Mouse (Mus musculus): ENCODE data around the gene Slc12a1. TPM values are rescaled to one million over a fixed set of nuclear protein-coding genes. Genes with fewer than 3 reads are reported as not detected.

The Slc12a1 gene
- polyA plus RNA-seq, 1 experiment from 2014 or later = not detected

GRCm38 (mm10) chr2:125276692-125277091, 124.4 kb downstream of the Slc12a1 start:
- Histone ChIP-seq H3K36me3 (no peaks in the 10 kb centered on the region), H3K4me3 (no peak overlapping the region), H3K4me1 (peaks cover 11% of the 10 kb centered on the region), H3K27me3 (ENCODE audit: insufficient read depth, poor library complexity, severe bottlenecking) (no peaks in the 10 kb centered on the region), H3K27ac (no peak overlapping the region), H3K9me3 (no peaks in the 10 kb centered on the region)
- DNase-seq (ENCODE audit: low spot score) = no peak
- 81% methylated on average over 5 of the region's 5 CpGs for WGBS

GRCm38 (mm10) chr2:125278474-125278873, 126.2 kb downstream of the Slc12a1 start:
- H3K36me3 ChIP-seq = no peaks in the 10 kb centered on the region
- DNase-seq (ENCODE audit: low spot score) = no peak
- H3K27ac ChIP-seq = no peak overlapping the region
- H3K4me3 ChIP-seq = no peak overlapping the region
- no peaks in the 10 kb centered on the region for H3K27me3 ChIP-seq (ENCODE audit: insufficient read depth, poor library complexity, severe bottlenecking)
- no peaks in the 10 kb centered on the region for H3K9me3 ChIP-seq
- 62% methylated on average over 7 of the region's 7 CpGs for WGBS
- peaks cover 11% of the 10 kb centered on the region for H3K4me1 ChIP-seq

Other genes starting within 250 kb of the Slc12a1 start
- gene Slc24a5, start 84.4 kb upstream of the Slc12a1 start, polyA plus RNA-seq (2016; fragmentation: Nextera tagmentation; extraction: Ambion mirVana) = 3.1 and 4.8 TPM in 2 replicates
- gene Myef2, start 28.8 kb upstream of the Slc12a1 start, polyA plus RNA-seq (2016; fragmentation: Nextera tagmentation; extraction: Ambion mirVana) = 81.0 and 83.1 TPM in 2 replicates
- gene Ctxn2, start 15.8 kb upstream of the Slc12a1 start, polyA plus RNA-seq (2016; fragmentation: Nextera tagmentation; extraction: Ambion mirVana) = not detected in 2 replicates
- gene Dut, start 94.7 kb downstream of the Slc12a1 start, polyA plus RNA-seq (2016; fragmentation: Nextera tagmentation; extraction: Ambion mirVana) = 150 and 180 TPM in 2 replicates

Measured in heart, embryonic 10.5 days (tissue).